ENCODE assay signal across 21 mouse cellular contexts in the genomic region with DNA sequence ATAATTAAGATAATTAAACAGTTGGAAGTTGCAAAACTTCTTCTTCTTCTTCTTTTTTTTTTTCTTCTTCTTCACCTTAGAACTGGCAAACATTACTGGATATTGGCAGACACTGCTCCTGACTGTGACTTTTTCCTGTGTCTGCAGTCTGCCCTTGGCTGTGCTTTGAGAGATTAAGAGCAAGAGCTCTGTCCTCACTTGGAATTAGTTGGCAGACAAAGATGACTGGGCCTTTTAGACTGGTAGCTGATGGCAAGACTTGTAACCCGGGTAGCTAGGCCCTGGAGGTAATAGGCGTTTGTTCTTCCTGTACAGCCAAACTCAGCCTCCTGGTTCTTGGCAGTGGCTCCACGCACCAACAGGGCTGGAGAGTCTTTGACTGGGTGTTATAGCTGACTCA.
"Had no signal": no experiment of that assay in that cellular context is flagged by ENCODE, and none has a peak within 500 bp of the region (broad histone marks: within the 10 kb centered on the region; RNA-seq: fewer than 3 reads in every experiment).

No protein-coding gene starts in this region.

- H3K27ac ChIP-seq: hindbrain, embryonic 13.5 days; hindbrain, embryonic 15.5 days; hindbrain, postnatal 0 days; kidney, embryonic 15.5 days; kidney, postnatal 0 days; limb, embryonic 13.5 days; limb, embryonic 15.5 days; liver, embryonic 12.5 days; liver, embryonic 14.5 days had no signal

- H3K4me3 ChIP-seq: heart, embryonic 12.5 days; hindbrain, embryonic 13.5 days; hindbrain, embryonic 15.5 days; kidney, embryonic 15.5 days; limb, embryonic 13.5 days; limb, embryonic 15.5 days; liver, embryonic 12.5 days had no signal

- DNase-seq: gastrocnemius, postnatal 25 days; heart, postnatal 10 days; heart, postnatal 36 days; kidney, adult 18-20 months; kidney, adult 8-10 months; kidney, postnatal 14 days; kidney, postnatal 36 days; layer of hippocampus, adult 9-11 months; layer of hippocampus, postnatal 36 days; left cerebral cortex, postnatal 4 days; lung, adult 18-20 months had no signal

- H3K4me1 ChIP-seq: heart, embryonic 12.5 days; hindbrain, embryonic 15.5 days; kidney, embryonic 15.5 days; limb, embryonic 13.5 days; limb, embryonic 15.5 days; liver, embryonic 12.5 days had no signal
